Mouse (Mus musculus) midbrain, embryonic 14.5 days (tissue): ENCODE measurements around the gene 4930578C19Rik. TPM values are rescaled to one million over a fixed set of nuclear protein-coding genes. Genes with fewer than 3 reads are reported as not detected.
"Not testable (repeated sequence)": the region's sequence is repeated elsewhere in the genome, so short reads cannot be mapped to it uniquely, and the experiment has no call there.

Source experiments
- ATAC-seq: fragments of 200-750 bp; cut with Nextera tagmentation; 2 replicates; pipeline ENCODE4 v1.8.0; 2017; ENCODE audit warnings: moderate number of reproducible peaks, moderate library complexity; ENCODE audit not compliant: low FRiP score, low TSS enrichment
- DNase-seq: peaks from one replicate; pipeline ENCODE4 v3.0.0-alpha.2; 2015
- H3K27ac ChIP-seq: fragments of 300-500 bp; sonication (generic); replicated peaks from 2 replicates; pipeline ENCODE4 v1.5.1; 2014; ENCODE audit warnings: mild to moderate bottlenecking, low read depth, low read length, moderate library complexity
- H3K27me3 ChIP-seq: fragments of 300-500 bp; sonication (generic); 2 replicates; pipeline ENCODE4 v1.6.1; 2014; ENCODE audit warnings: low read length, control low read depth, mixed read lengths; ENCODE audit not compliant: control insufficient read depth, insufficient read depth
- H3K36me3 ChIP-seq: fragments of 300-500 bp; sonication (generic); 2 replicates; pipeline ENCODE4 v1.6.1; 2014; ENCODE audit warnings: low read length, control low read depth; ENCODE audit not compliant: control insufficient read depth, insufficient read depth
- H3K4me1 ChIP-seq: fragments of 300-500 bp; sonication (generic); 2 replicates; pipeline ENCODE4 v1.6.1; 2014; ENCODE audit warnings: mild to moderate bottlenecking, antibody characterized with exemption, low read length, control low read depth; ENCODE audit not compliant: control insufficient read depth, insufficient read depth
- H3K4me2 ChIP-seq: fragments of 300-500 bp; sonication (generic); 2 replicates; pipeline ENCODE4 v1.6.1; 2014; ENCODE audit warnings: mild to moderate bottlenecking, low read length, moderate library complexity
- H3K4me3 ChIP-seq: fragments of 300-500 bp; sonication (generic); replicated peaks from 2 replicates; pipeline ENCODE4 v1.5.1; 2014; ENCODE audit warnings: low read depth, low read length
- H3K9ac ChIP-seq: fragments of 300-500 bp; sonication (generic); replicated peaks from 2 replicates; pipeline ENCODE4 v1.6.1; 2014; ENCODE audit warnings: mild to moderate bottlenecking, low read length, moderate library complexity
- H3K9me3 ChIP-seq: fragments of 300-500 bp; sonication (generic); 2 replicates; pipeline ENCODE4 v1.6.1; 2016; ENCODE audit warnings: low read length, control low read depth, mixed read lengths; ENCODE audit not compliant: control insufficient read depth
- WGBS: fragments of 180-500 bp; shearing (Covaris S2); extraction: QIAGEN DNeasy Blood & Tissue Kit; methylation state at CpG from one replicate; pipeline ENCODE4 v1.1.7; 2014; 5-methylcytosine and 5-hydroxymethylcytosine counted together
- polyA plus RNA-seq: library from polyadenylated mRNA; unstranded; fragments of >200 nt; fragmentation: Nextera tagmentation; extraction: Ambion mirVana; gene quantifications from 2 replicates; pipeline ENCODE4 v1.2.1, GENCODE M21; 2014

The 4930578C19Rik gene
- polyA plus RNA-seq, 1 experiment from 2014 or later = 0.47 TPM

GRCm38 (mm10) chrX:18414560-18414959 is 46.6 kb downstream of the 4930578C19Rik start:
- Histone ChIP-seq H3K36me3 (no peaks in the 10 kb centered on the region), H3K27me3 (no peaks in the 10 kb centered on the region), H3K9me3 (no peaks in the 10 kb centered on the region), H3K4me1 (no peaks in the 10 kb centered on the region), H3K9ac (no peak overlapping the region), H3K27ac (no peak overlapping the region), H3K4me2 (no peak overlapping the region), H3K4me3 (no peak overlapping the region)
- DNase-seq = no peak
- no peak for ATAC-seq
- 92% methylated on average over 2 of the region's 2 CpGs for WGBS

GRCm38 (mm10) chrX:18411071-18411840 is 49.9 kb downstream of the 4930578C19Rik start:
- WGBS = 81% methylated on average over 10 of the region's 10 CpGs
- no peak overlapping the region for H3K4me2 ChIP-seq
- DNase-seq (no peak), ATAC-seq (no peak)
- H3K4me1 ChIP-seq = no peaks in the 10 kb centered on the region
- H3K9ac ChIP-seq = no peak overlapping the region
- no peak overlapping the region for H3K4me3 ChIP-seq
- H3K36me3 ChIP-seq = no peaks in the 10 kb centered on the region
- H3K27ac ChIP-seq = no peak overlapping the region
- H3K9me3 ChIP-seq = no peaks in the 10 kb centered on the region
- no peaks in the 10 kb centered on the region for H3K27me3 ChIP-seq

- no peak overlapping the region for H3K4me2 ChIP-seq
- WGBS = 59% methylated on average over 2 of the region's 2 CpGs
- no peak overlapping the region for H3K27ac ChIP-seq
- H3K9ac ChIP-seq = no peak overlapping the region
- no peaks in the 10 kb centered on the region for H3K27me3 ChIP-seq
- no peaks in the 10 kb centered on the region for H3K36me3 ChIP-seq
- DNase-seq (no peak), ATAC-seq (no peak)
- no peaks in the 10 kb centered on the region for H3K4me1 ChIP-seq
- H3K9me3 ChIP-seq = no peaks in the 10 kb centered on the region
- H3K4me3 ChIP-seq = no peak overlapping the region
These were observed 51.6 kb downstream of the 4930578C19Rik start for GRCm38 (mm10) chrX:18409598-18409997.

GRCm38 (mm10) chrX:18402296-18402695 is 58.9 kb downstream of the 4930578C19Rik start:
- no peaks in the 10 kb centered on the region for H3K36me3 ChIP-seq
- 60% methylated on average over 10 of the region's 10 CpGs for WGBS
- H3K4me1 ChIP-seq = no peaks in the 10 kb centered on the region
- no peaks in the 10 kb centered on the region for H3K9me3 ChIP-seq
- H3K4me2 ChIP-seq = no peak overlapping the region
- H3K27ac ChIP-seq = no peak overlapping the region
- H3K27me3 ChIP-seq = no peaks in the 10 kb centered on the region
- no peak for ATAC-seq
- no peak overlapping the region for H3K4me3 ChIP-seq
- no peak for DNase-seq
- no peak overlapping the region for H3K9ac ChIP-seq

- no peaks in the 10 kb centered on the region for H3K9me3 ChIP-seq
- DNase-seq (no peak), ATAC-seq (no peak)
- H3K4me2 ChIP-seq = no peak overlapping the region
- H3K36me3 ChIP-seq = no peaks in the 10 kb centered on the region
- 87% methylated on average over 2 of the region's 2 CpGs for WGBS
- H3K27me3 ChIP-seq = no peaks in the 10 kb centered on the region
- no peak overlapping the region for H3K27ac ChIP-seq
- no peak overlapping the region for H3K9ac ChIP-seq
- H3K4me1 ChIP-seq = no peaks in the 10 kb centered on the region
- no peak overlapping the region for H3K4me3 ChIP-seq
These were observed 64.5 kb downstream of the 4930578C19Rik start for GRCm38 (mm10) chrX:18396700-18397099.

GRCm38 (mm10) chrX:18384181-18384580 is 77.0 kb downstream of the 4930578C19Rik start:
- not testable (repeated sequence) for ATAC-seq, H3K4me1 ChIP-seq, H3K9ac ChIP-seq, H3K4me2 ChIP-seq, H3K9me3 ChIP-seq, DNase-seq, H3K27ac ChIP-seq, H3K27me3 ChIP-seq, H3K4me3 ChIP-seq, H3K36me3 ChIP-seq
- 70% methylated on average over 5 of the region's 5 CpGs for WGBS
